Mouse (Mus musculus) erythroblast, embryonic 14.5 days (primary cell): ENCODE results near the gene Mycbp2. TPM values are rescaled to one million over a fixed set of nuclear protein-coding genes. Genes with fewer than 3 reads are reported as not detected.

ENCODE experiments used
- H3K27me3 ChIP-seq: 2 replicates; pipeline ENCODE4 v1.6.1; 2012; ENCODE audit warnings: inconsistent platforms; ENCODE audit not compliant: control insufficient read depth
- H3K36me3 ChIP-seq: 2 replicates; pipeline ENCODE4 v1.6.1; 2012; ENCODE audit warnings: mild to moderate bottlenecking, inconsistent platforms; ENCODE audit not compliant: control insufficient read depth
- H3K4me1 ChIP-seq: 2 replicates; pipeline ENCODE4 v1.6.1; 2012; ENCODE audit warnings: inconsistent platforms; ENCODE audit not compliant: control insufficient read depth
- H3K4me3 ChIP-seq: replicated peaks from 2 replicates; pipeline ENCODE3; 2012; ENCODE audit warnings: moderate library complexity, mild to moderate bottlenecking, inconsistent platforms
- H3K9me3 ChIP-seq: 2 replicates; pipeline ENCODE4 v1.6.1; 2012; ENCODE audit warnings: low read length, inconsistent platforms, mixed read lengths; ENCODE audit not compliant: control insufficient read depth
- GATA1 ChIP-seq: IDR thresholded peaks from 2 replicates; pipeline ENCODE4 v1.6.1; 2012; ENCODE audit warnings: low read length, inconsistent platforms, mixed read lengths
- TAL1 ChIP-seq: IDR thresholded peaks from 3 replicates; pipeline ENCODE4 v1.6.1; 2012; ENCODE audit warnings: low read length, inconsistent platforms, mixed read lengths
- polyA plus RNA-seq: library from polyadenylated mRNA; stranded (reverse); fragments of >175 nt; gene quantifications from 2 replicates; pipeline ENCODE4 v1.2.3, GENCODE M21; 2012

Gene Mycbp2
- polyA plus RNA-seq, 1 experiment = 0.17 TPM

DNA sequence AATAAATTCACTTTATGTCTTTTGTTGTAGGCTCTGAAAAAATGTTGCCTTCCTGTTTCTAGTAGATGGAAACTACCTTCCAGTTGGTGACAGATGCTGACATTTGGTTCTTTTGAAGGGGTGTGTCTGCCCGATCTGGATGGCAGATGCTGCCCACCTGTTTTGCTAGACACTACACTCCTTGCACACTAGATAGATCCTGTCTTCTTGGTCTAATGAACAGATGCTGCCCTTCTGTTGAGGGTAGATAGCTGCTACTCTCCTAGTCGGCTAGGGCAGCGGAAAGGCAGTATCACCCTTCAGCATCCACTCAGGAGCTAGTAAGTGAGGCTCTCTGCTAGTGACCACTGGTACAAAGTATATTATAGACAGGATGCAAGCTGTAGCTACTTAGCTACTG is 9.5 kb upstream of the Mycbp2 start:
- no peak for TF ChIP-seq TAL1
- TF ChIP-seq GATA1 = no peak
- Histone ChIP-seq H3K4me1 (peaks cover 9% of the 10 kb centered on the region), H3K36me3 (no peaks in the 10 kb centered on the region), H3K9me3 (no peaks in the 10 kb centered on the region), H3K4me3 (no peak overlapping the region), H3K27me3 (no peaks in the 10 kb centered on the region)

DNA sequence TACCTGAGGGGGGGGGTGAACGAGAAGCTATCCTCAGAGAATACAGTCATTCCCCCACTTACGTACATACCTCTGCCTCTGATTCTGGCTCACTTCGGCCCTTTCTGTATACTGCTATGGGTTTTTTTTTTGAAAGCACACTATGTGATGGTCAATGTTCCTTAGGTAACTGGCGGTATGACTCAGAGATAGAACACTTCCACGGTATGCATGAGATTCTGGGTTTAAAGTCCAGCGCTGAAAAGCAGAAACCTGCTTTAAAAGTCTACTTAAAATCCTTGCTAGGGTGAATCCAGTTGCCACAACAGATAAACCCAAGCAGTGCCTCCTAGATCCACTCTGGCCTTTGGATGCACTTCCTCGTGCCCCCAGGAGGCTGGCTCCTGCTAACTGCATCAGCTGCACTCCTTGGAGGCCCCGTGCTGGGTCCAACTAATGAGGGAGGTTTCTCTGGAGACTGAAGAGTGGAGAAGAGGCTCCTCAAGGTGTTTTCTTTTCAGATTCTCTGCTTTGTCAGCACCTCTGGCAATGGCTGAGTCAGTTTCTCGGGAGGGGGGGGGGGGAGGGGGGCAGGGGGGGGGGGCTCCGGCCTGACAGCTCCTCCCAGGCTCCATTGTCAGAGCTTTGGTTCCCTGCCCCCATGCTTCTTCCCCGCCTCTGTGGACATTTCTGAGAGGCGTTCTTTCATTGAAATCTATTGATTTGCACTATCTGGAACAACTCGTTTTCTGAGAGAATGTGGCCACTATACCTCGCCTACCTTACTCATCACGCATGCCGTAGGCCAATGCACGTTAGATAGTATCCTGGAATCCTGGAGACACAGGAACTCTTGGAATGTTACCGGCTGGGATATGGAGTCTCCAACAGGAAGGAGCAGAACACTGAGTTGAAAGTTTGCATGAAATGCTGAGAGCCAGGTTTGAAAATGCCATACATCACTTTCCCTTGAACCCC is 8.1 kb upstream of the Mycbp2 start:
- no peaks in the 10 kb centered on the region for H3K36me3 ChIP-seq
- H3K4me1 ChIP-seq = peaks cover 17% of the 10 kb centered on the region
- no peaks in the 10 kb centered on the region for H3K9me3 ChIP-seq
- no peak for TF ChIP-seq TAL1
- no peak for TF ChIP-seq GATA1
- H3K27me3 ChIP-seq = no peaks in the 10 kb centered on the region
- H3K4me3 ChIP-seq = no peak overlapping the region

DNA sequence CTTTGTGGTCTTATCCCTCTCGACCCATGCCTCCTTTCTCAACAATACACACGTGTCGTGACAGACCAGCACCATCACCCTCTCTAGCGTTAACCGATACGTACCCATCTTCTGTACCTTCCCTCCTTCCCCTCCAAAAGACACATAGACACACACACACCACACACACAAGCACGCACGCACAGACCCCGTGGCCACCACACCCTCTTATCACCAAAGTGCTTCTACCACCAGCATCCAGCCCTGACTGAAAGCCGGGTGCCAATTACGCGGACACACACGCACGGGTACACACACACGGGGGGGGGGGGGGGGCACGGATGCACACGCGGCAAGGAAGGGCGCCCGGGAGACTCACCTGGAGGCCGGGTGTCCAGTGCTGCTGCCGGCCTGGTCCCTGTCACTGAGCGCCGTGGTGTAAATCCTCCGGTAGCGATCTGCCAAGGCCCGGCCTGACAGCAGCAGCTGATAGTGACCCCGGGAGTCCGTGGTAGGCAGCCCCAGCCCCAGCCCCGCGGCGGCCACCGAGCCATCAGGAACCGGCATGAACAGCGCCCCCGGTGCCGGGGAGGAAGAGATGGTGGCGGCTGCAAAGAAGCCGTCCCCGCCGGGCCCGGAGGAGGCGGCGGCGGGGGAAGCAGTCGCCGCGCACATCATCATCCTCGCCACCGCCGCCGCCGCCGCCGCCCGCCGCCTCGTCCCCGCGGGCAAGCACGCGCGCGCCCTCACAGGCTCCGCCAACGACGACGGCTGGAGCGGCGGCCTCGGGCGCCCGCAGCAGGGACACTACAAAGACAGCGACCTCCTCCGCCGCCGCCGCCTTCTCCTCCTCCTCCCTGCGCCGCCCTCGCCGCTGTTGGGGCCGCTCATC is 521 bp downstream of the Mycbp2 start:
- Histone ChIP-seq H3K4me1 (peaks cover 74% of the 10 kb centered on the region), H3K27me3 (no peaks in the 10 kb centered on the region), H3K4me3 (peak overlapping the region; percentile 86), H3K36me3 (no peaks in the 10 kb centered on the region), H3K9me3 (no peaks in the 10 kb centered on the region)
- no peak for TF ChIP-seq GATA1
- TF ChIP-seq TAL1 = no peak

DNA sequence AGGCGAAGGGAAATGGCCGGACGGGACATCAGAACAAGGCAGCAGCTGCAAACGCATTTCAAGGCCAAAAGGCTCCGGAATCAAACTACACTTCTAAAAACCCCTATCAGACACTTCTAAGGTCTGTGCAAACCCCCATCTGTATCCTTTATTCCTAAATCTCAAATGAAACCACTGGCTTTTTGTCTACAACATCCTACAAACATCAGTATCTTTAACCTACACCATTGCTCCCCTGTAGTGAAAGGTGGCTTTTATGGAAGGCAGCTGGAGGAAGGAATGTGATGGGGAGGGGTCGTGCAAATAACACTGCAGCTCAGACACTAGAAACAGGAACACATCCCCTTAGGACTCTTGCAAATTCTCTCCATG is 1.1 kb downstream of the Mycbp2 start:
- Histone ChIP-seq H3K4me1 (peaks cover 73% of the 10 kb centered on the region), H3K9me3 (no peaks in the 10 kb centered on the region), H3K27me3 (no peaks in the 10 kb centered on the region), H3K4me3 (peak overlapping the region; percentile 86), H3K36me3 (no peaks in the 10 kb centered on the region)
- TF ChIP-seq GATA1 = no peak
- TF ChIP-seq TAL1 = no peak

DNA sequence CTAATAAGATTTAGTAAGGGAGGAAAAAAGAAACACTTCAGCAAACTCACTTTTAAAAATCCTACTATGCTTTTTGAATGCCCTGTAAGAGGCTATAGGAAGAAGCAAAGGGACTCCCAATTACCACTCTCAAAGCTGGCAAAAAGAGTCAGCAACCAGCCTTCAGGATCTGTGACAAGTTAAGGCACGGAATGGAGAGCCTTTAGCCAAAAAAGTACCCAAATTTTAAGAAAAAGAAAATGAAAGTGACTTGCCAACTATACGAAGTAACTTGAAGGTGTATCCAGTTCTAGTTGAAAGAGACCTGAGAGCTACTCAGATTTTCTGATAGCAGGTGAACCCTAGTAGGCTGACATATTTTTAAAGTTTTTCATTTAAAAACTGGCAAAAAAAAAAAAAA is 1.6 kb downstream of the Mycbp2 start:
- Histone ChIP-seq H3K9me3 (no peaks in the 10 kb centered on the region), H3K36me3 (no peaks in the 10 kb centered on the region), H3K4me3 (peak overlapping the region; percentile 86), H3K4me1 (peaks cover 69% of the 10 kb centered on the region), H3K27me3 (no peaks in the 10 kb centered on the region)
- TF ChIP-seq GATA1 = no peak
- no peak for TF ChIP-seq TAL1

DNA sequence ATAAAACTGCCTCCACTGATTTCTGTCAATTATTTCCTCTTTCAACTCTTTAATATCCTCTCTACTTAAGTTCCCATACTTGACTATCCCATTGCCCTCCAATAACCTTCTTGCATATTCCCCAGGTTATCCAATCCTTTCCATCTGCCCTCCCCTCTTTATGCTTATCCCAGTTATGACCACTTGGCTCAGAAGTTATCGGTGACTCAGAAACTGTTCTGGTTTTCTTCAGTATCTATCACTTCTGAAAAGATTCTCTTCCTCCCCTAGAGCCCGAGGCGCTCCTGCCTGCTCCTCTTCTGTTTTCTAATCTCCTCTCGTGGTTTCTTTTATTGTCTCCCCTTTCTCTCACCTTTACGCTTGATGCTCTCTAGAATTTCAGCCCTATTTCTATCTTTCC is 2.8 kb downstream of the Mycbp2 start:
- Histone ChIP-seq H3K9me3 (no peaks in the 10 kb centered on the region), H3K4me3 (no peak overlapping the region), H3K27me3 (no peaks in the 10 kb centered on the region), H3K4me1 (peaks cover 59% of the 10 kb centered on the region), H3K36me3 (no peaks in the 10 kb centered on the region)
- no peak for TF ChIP-seq TAL1
- TF ChIP-seq GATA1 = no peak

DNA sequence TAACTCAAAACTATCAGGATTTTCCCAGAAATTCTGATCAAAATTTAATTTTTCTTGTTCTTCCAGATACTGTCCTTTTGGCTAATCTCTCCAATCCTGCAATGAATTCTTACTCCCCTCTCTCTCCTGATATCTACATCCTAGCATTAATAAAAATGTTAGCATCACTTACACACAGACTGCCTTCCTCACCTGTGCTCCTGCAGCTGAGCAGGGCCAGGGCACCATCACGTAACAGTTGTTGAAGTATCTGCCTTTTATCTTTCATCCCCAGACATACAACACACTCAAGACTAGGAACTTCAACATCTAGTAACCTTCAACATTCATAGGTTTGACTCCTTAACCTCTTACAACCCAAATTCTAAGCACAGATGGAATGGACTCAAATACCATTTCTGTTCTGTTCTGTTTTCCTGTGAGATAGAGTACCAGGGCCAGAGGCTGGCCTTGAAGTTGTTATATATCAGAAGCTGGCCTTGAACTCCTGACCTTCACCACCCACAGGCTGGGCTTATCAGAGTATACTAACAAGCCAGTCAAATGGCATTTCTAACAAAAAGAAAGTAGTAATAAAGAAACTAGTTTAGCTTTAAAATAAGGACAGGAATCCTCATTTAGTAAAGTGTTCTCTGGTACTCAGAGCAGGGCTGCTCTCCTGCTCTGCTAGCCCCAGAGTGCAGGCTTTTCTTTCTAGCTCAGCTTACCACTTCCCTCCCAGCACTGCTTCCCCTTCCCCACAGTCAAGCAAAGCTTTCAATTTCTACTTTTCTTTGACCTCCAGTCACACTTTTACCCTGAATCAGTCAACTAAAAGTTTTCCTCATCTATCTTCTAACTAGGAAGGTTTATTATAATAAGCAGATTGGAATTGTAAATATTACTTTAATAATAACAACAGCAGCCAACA is 5.0 kb downstream of the Mycbp2 start:
- Histone ChIP-seq H3K36me3 (no peaks in the 10 kb centered on the region), H3K9me3 (no peaks in the 10 kb centered on the region), H3K4me3 (no peak overlapping the region), H3K27me3 (no peaks in the 10 kb centered on the region), H3K4me1 (peaks cover 39% of the 10 kb centered on the region)
- no peak for TF ChIP-seq GATA1

DNA sequence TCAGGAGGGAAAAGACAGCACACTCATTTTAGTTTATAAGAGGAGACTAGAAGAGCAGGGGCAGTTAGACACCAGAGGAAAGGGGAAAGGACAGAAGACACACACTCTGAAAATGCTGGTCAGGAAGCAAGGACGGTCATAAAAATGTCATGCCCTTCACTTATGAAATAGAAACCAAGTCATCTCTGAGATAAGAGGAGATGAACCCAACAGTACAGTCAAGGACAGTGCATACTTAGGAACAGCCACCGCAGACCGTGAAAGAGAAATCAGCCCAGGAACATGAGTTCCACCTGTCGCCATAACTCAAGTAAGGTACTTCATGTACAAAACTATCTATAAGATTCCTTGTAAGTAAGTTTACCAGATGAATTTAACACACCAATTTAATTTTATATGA is 33.7 kb downstream of the Mycbp2 start:
- TF ChIP-seq TAL1 (no peak), GATA1 (no peak)
- Histone ChIP-seq H3K9me3 (peaks cover 4% of the 10 kb centered on the region; the same call in 1 of the 2 replicates), H3K4me3 (no peak overlapping the region), H3K36me3 (peaks cover 29% of the 10 kb centered on the region), H3K27me3 (no peaks in the 10 kb centered on the region), H3K4me1 (no peaks in the 10 kb centered on the region)

DNA sequence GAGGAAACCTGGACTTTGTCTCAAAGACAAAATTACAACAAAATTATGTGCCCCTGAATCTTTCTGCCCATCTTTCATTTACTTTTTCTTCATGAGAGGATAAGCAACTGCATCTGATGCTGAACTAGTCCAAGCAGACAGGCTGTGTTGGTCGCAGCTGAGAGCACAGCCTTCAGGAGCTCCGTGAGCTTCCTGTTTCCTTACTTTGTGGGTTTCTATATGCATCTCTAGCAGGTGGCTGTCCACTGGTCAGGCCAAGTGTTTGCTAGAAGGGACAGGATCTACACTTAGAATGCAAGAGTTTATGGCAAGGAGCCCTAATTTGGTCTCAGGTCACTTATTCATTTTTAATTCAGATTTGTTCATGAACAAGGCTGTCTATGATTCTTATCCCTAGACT is 50.4 kb downstream of the Mycbp2 start:
- peaks cover 35% of the 10 kb centered on the region for H3K36me3 ChIP-seq
- no peaks in the 10 kb centered on the region for H3K9me3 ChIP-seq
- H3K4me1 ChIP-seq = no peaks in the 10 kb centered on the region
- no peak for TF ChIP-seq GATA1
- TF ChIP-seq TAL1 = no peak
- no peaks in the 10 kb centered on the region for H3K27me3 ChIP-seq
- no peak overlapping the region for H3K4me3 ChIP-seq
